Mouse (Mus musculus) limb, embryonic 13.5 days (tissue): Measurements from ENCODE around the gene Krtap17-1. TPM values are rescaled to one million over a fixed set of nuclear protein-coding genes. Genes with fewer than 3 reads are reported as not detected.
A peak's percentile ranks its signal among the peaks of the same experiment; 100 is the strongest.

Experiments
- ATAC-seq: fragments of 200-750 bp; cut with Nextera tagmentation; 2 replicates; pipeline ENCODE4 v1.8.0; 2017; ENCODE audit warnings: low read depth, moderate number of reproducible peaks, moderate TSS enrichment; ENCODE audit not compliant: low FRiP score
- H3K27ac ChIP-seq: fragments of 300-500 bp; sonication (generic); 2 replicates; pipeline ENCODE4 v1.5.1; 2015; ENCODE audit warnings: inconsistent platforms, mild to moderate bottlenecking, moderate library complexity
- H3K27me3 ChIP-seq: fragments of 300-500 bp; sonication (generic); 2 replicates; pipeline ENCODE4 v1.6.1; 2015; ENCODE audit warnings: mild to moderate bottlenecking, inconsistent platforms
- H3K36me3 ChIP-seq: fragments of 300-500 bp; sonication (generic); 2 replicates; pipeline ENCODE4 v1.6.1; 2015; ENCODE audit warnings: inconsistent platforms, mild to moderate bottlenecking, moderate library complexity
- H3K4me1 ChIP-seq: fragments of 300-500 bp; sonication (generic); 2 replicates; pipeline ENCODE4 v1.6.1; 2015; ENCODE audit warnings: inconsistent platforms
- H3K4me2 ChIP-seq: fragments of 300-500 bp; sonication (generic); replicated peaks from 2 replicates; pipeline ENCODE4 v1.6.1; 2015; ENCODE audit warnings: inconsistent platforms, mild to moderate bottlenecking, moderate library complexity
- H3K4me3 ChIP-seq: fragments of 300-500 bp; sonication (generic); 2 replicates; pipeline ENCODE4 v1.5.1; 2015; ENCODE audit warnings: moderate library complexity, mild to moderate bottlenecking, inconsistent platforms
- H3K9ac ChIP-seq: fragments of 300-500 bp; sonication (generic); 2 replicates; pipeline ENCODE4 v1.6.1; 2015; ENCODE audit warnings: mild to moderate bottlenecking, inconsistent platforms
- H3K9me3 ChIP-seq: fragments of 300-500 bp; sonication (generic); 2 replicates; pipeline ENCODE4 v1.6.1; 2016; ENCODE audit warnings: inconsistent platforms
- WGBS: fragments of 180-500 bp; shearing (Covaris S2); methylation state at CpG from one replicate; pipeline ENCODE4 v1.1.7; 2015; 5-methylcytosine and 5-hydroxymethylcytosine counted together
- polyA plus RNA-seq: library from polyadenylated mRNA; unstranded; fragments of >200 nt; fragmentation: Nextera tagmentation; extraction: Ambion mirVana; gene quantifications from 2 replicates; pipeline ENCODE4 v1.2.1, GENCODE M21; 2015

Gene Krtap17-1
- 0.52 and 0.66 TPM in 2 replicates for polyA plus RNA-seq

GRCm38 (mm10) chr11:99993620-99994383 is at the start of gene Krtap17-1:
Gene Krtap17-1 (minus strand): TSS chr11:99993994.
- WGBS = 20% methylated on average over 26 of the region's 26 CpGs
- ATAC-seq = no peak
- peak within 1 kb of the TSS; percentile 15 for H3K4me3 ChIP-seq
- H3K9ac ChIP-seq = no peak within 1 kb of the TSS
- H3K27ac ChIP-seq = no peak within 1 kb of the TSS
- no peaks in the 10 kb centered on the region for H3K9me3 ChIP-seq
- no peaks in the 10 kb centered on the region for H3K36me3 ChIP-seq
- H3K4me1 ChIP-seq = peaks cover 11% of the 10 kb centered on the region
- peak within 1 kb of the TSS; percentile 53 for H3K4me2 ChIP-seq
- H3K27me3 ChIP-seq = peaks cover 32% of the 10 kb centered on the region

- no peaks in the 10 kb centered on the region for H3K4me1 ChIP-seq
- WGBS = 84% methylated on average over 6 of the region's 6 CpGs
Measured at GRCm38 (mm10) chr11:100041454-100041853, 47.7 kb upstream of the Krtap17-1 start, which contains the start of gene Krt34. Gene Krt34 (minus strand): TSS chr11:100041554.

GRCm38 (mm10) chr11:100029768-100030167 is 36.0 kb upstream of the Krtap17-1 start, which contains the start of gene Krt33b:
Gene Krt33b (minus strand): TSS chr11:100029868.
- Histone ChIP-seq H3K4me1 (no peaks in the 10 kb centered on the region), H3K4me3 (no peak within 1 kb of the TSS), H3K4me2 (no peak within 1 kb of the TSS), H3K27me3 (no peaks in the 10 kb centered on the region), H3K27ac (no peak within 1 kb of the TSS), H3K9ac (no peak within 1 kb of the TSS), H3K9me3 (no peaks in the 10 kb centered on the region), H3K36me3 (no peaks in the 10 kb centered on the region)
- 84% methylated on average over 6 of the region's 6 CpGs for WGBS
- ATAC-seq = no peak

More at GRCm38 (mm10) chr11:100041454-100041853, 47.7 kb upstream of the Krtap17-1 start, which contains the start of gene Krt34:
- Histone ChIP-seq H3K36me3 (no peaks in the 10 kb centered on the region), H3K9me3 (no peaks in the 10 kb centered on the region), H3K4me2 (no peak within 1 kb of the TSS), H3K9ac (no peak within 1 kb of the TSS), H3K27ac (no peak within 1 kb of the TSS), H3K27me3 (no peaks in the 10 kb centered on the region), H3K4me3 (no peak within 1 kb of the TSS)
- no peak for ATAC-seq

GRCm38 (mm10) chr11:100021438-100021837 is 27.6 kb upstream of the Krtap17-1 start:
- no peaks in the 10 kb centered on the region for H3K27me3 ChIP-seq
- 79% methylated on average over 5 of the region's 5 CpGs for WGBS
- H3K4me1 ChIP-seq = no peaks in the 10 kb centered on the region
- H3K27ac ChIP-seq = no peak overlapping the region
- H3K36me3 ChIP-seq = no peaks in the 10 kb centered on the region
- H3K4me2 ChIP-seq = no peak overlapping the region
- no peaks in the 10 kb centered on the region for H3K9me3 ChIP-seq
- H3K4me3 ChIP-seq = no peak overlapping the region
- H3K9ac ChIP-seq = no peak overlapping the region
- ATAC-seq = no peak

GRCm38 (mm10) chr11:100019466-100019865 is 25.7 kb upstream of the Krtap17-1 start:
- WGBS = 86% methylated on average over 1 of the region's 1 CpGs
- Histone ChIP-seq H3K9ac (no peak overlapping the region), H3K27ac (no peak overlapping the region), H3K27me3 (no peaks in the 10 kb centered on the region), H3K4me1 (no peaks in the 10 kb centered on the region), H3K36me3 (no peaks in the 10 kb centered on the region), H3K4me2 (no peak overlapping the region), H3K9me3 (no peaks in the 10 kb centered on the region), H3K4me3 (no peak overlapping the region)
- ATAC-seq = no peak

GRCm38 (mm10) chr11:100016112-100016511 is 22.3 kb upstream of the Krtap17-1 start, which contains the start of gene Krt33a:
Gene Krt33a (minus strand): TSS chr11:100016212.
- H3K36me3 ChIP-seq = no peaks in the 10 kb centered on the region
- no peaks in the 10 kb centered on the region for H3K9me3 ChIP-seq
- ATAC-seq = no peak
- no peaks in the 10 kb centered on the region for H3K27me3 ChIP-seq
- H3K4me2 ChIP-seq = no peak within 1 kb of the TSS
- H3K9ac ChIP-seq = no peak within 1 kb of the TSS
- H3K27ac ChIP-seq = no peak within 1 kb of the TSS
- 47% methylated on average over 3 of the region's 4 CpGs for WGBS
- H3K4me1 ChIP-seq = no peaks in the 10 kb centered on the region
- H3K4me3 ChIP-seq = no peak within 1 kb of the TSS

GRCm38 (mm10) chr11:100013691-100014171 is 19.9 kb upstream of the Krtap17-1 start:
- ATAC-seq = no peak
- 71% methylated on average over 4 of the region's 4 CpGs for WGBS

GRCm38 (mm10) chr11:100010682-100011081 is 16.9 kb upstream of the Krtap17-1 start:
- H3K36me3 ChIP-seq = no peaks in the 10 kb centered on the region
- ATAC-seq = no peak
- no peaks in the 10 kb centered on the region for H3K9me3 ChIP-seq
- no peak overlapping the region for H3K27ac ChIP-seq
- no peak overlapping the region for H3K4me3 ChIP-seq
- no peaks in the 10 kb centered on the region for H3K27me3 ChIP-seq
- H3K4me1 ChIP-seq = no peaks in the 10 kb centered on the region
- WGBS = 90% methylated on average over 5 of the region's 5 CpGs
- no peak overlapping the region for H3K4me2 ChIP-seq
- no peak overlapping the region for H3K9ac ChIP-seq

More at GRCm38 (mm10) chr11:100013691-100014171, 19.9 kb upstream of the Krtap17-1 start:
- H3K9ac ChIP-seq = no peak overlapping the region
- no peaks in the 10 kb centered on the region for H3K9me3 ChIP-seq
- H3K4me2 ChIP-seq = no peak overlapping the region
- H3K4me1 ChIP-seq = no peaks in the 10 kb centered on the region
- H3K36me3 ChIP-seq = no peaks in the 10 kb centered on the region
- no peaks in the 10 kb centered on the region for H3K27me3 ChIP-seq
- H3K4me3 ChIP-seq = no peak overlapping the region
- no peak overlapping the region for H3K27ac ChIP-seq

GRCm38 (mm10) chr11:100008336-100008735 is 14.5 kb upstream of the Krtap17-1 start:
- Histone ChIP-seq H3K36me3 (no peaks in the 10 kb centered on the region), H3K4me1 (no peaks in the 10 kb centered on the region), H3K9me3 (no peaks in the 10 kb centered on the region), H3K4me3 (no peak overlapping the region), H3K27me3 (no peaks in the 10 kb centered on the region), H3K27ac (no peak overlapping the region), H3K4me2 (no peak overlapping the region), H3K9ac (no peak overlapping the region)
- 83% methylated on average over 5 of the region's 5 CpGs for WGBS
- ATAC-seq = no peak

- Histone ChIP-seq H3K27me3 (no peaks in the 10 kb centered on the region), H3K4me3 (no peak overlapping the region), H3K4me2 (no peak overlapping the region), H3K9ac (no peak overlapping the region), H3K9me3 (peaks cover 5% of the 10 kb centered on the region; the same call in 1 of the 2 replicates), H3K36me3 (no peaks in the 10 kb centered on the region), H3K27ac (no peak overlapping the region), H3K4me1 (no peaks in the 10 kb centered on the region)
- 57% methylated on average over 3 of the region's 3 CpGs for WGBS
- ATAC-seq = no peak
Measured at GRCm38 (mm10) chr11:100006624-100007023, 12.8 kb upstream of the Krtap17-1 start.

- Histone ChIP-seq H3K4me3 (no peak overlapping the region), H3K4me1 (no peaks in the 10 kb centered on the region), H3K9me3 (peaks cover 5% of the 10 kb centered on the region; the same call in 1 of the 2 replicates), H3K9ac (no peak overlapping the region), H3K27ac (no peak overlapping the region), H3K36me3 (no peaks in the 10 kb centered on the region), H3K27me3 (no peaks in the 10 kb centered on the region), H3K4me2 (no peak overlapping the region)
- WGBS = 83% methylated on average over 8 of the region's 8 CpGs
- no peak for ATAC-seq
Measured at GRCm38 (mm10) chr11:100005905-100006304, 12.1 kb upstream of the Krtap17-1 start.

GRCm38 (mm10) chr11:100004846-100005245 is 11.1 kb upstream of the Krtap17-1 start:
- ATAC-seq = no peak
- H3K4me2 ChIP-seq = no peak overlapping the region
- WGBS = 20% methylated on average over 6 of the region's 6 CpGs

More at GRCm38 (mm10) chr11:100004846-100005245, 11.1 kb upstream of the Krtap17-1 start:
- Histone ChIP-seq H3K4me1 (no peaks in the 10 kb centered on the region), H3K9me3 (peaks cover 5% of the 10 kb centered on the region; the same call in 1 of the 2 replicates), H3K27ac (no peak overlapping the region), H3K36me3 (no peaks in the 10 kb centered on the region), H3K27me3 (no peaks in the 10 kb centered on the region), H3K4me3 (no peak overlapping the region), H3K9ac (no peak overlapping the region)
